Mouse (Mus musculus): ENCODE data around the gene Ccdc62.

- TF ChIP-seq CTCF (IDR thresholded peaks at IDR 0.05; ENCODE audit: extremely low read depth, insufficient read depth, low read length) = peak; percentile 48
- TF ChIP-seq POLR2A (IDR thresholded peaks at IDR 0.05; ENCODE audit: extremely low read depth, insufficient read depth, low read length) = no peak
Measured at GRCm38 (mm10) chr5:123933957-123934591, 3.6 kb downstream of the Ccdc62 start.
